Mouse (Mus musculus): ENCODE data around the gene Foxd3. TPM values are rescaled to one million over a fixed set of nuclear protein-coding genes. Genes with fewer than 3 reads are reported as not detected.

Foxd3 gene
- polyA plus RNA-seq, 1 experiment from 2014 or later, result 5.6 TPM

- no peaks in the 10 kb centered on the region for H3K9me3 ChIP-seq (ENCODE audit: control insufficient read depth, low read length)
- no peaks in the 10 kb centered on the region for H3K36me3 ChIP-seq (ENCODE audit: control insufficient read depth, insufficient read depth, low read length)
- ATAC-seq (ENCODE audit: insufficient read depth, low FRiP score, low TSS enrichment) (no peak), DNase-seq (ENCODE audit: low spot score) (no peak)
- no peaks in the 10 kb centered on the region for H3K27me3 ChIP-seq (ENCODE audit: control insufficient read depth, insufficient read depth, low read length)
- WGBS, result 27% methylated on average over 3 of the region's 3 CpGs
- no peak overlapping the region for H3K9ac ChIP-seq (ENCODE audit: low read length)
- H3K4me1 ChIP-seq (ENCODE audit: control insufficient read depth, insufficient read depth, low read length), result no peaks in the 10 kb centered on the region
- H3K27ac ChIP-seq (ENCODE audit: low read depth, low read length), result no peak overlapping the region
- no peak overlapping the region for H3K4me2 ChIP-seq (ENCODE audit: low read depth)
- H3K4me3 ChIP-seq (ENCODE audit: low read depth, low read length), result no peak overlapping the region
These were observed 14.2 kb upstream of the Foxd3 start for GRCm38 (mm10) chr4:99641920-99642319.

- Histone ChIP-seq H3K27me3 (ENCODE audit: control insufficient read depth, insufficient read depth, low read length) (peaks cover 27% of the 10 kb centered on the region), H3K9ac (ENCODE audit: low read length) (no peak overlapping the region), H3K4me3 (ENCODE audit: low read depth, low read length) (no peak overlapping the region), H3K36me3 (ENCODE audit: control insufficient read depth, insufficient read depth, low read length) (no peaks in the 10 kb centered on the region), H3K4me1 (ENCODE audit: control insufficient read depth, insufficient read depth, low read length) (no peaks in the 10 kb centered on the region), H3K9me3 (ENCODE audit: control insufficient read depth, low read length) (no peaks in the 10 kb centered on the region), H3K27ac (ENCODE audit: low read depth, low read length) (no peak overlapping the region), H3K4me2 (ENCODE audit: low read depth) (no peak overlapping the region)
- WGBS, result 80% methylated on average over 4 of the region's 4 CpGs
- no peak for DNase-seq (ENCODE audit: low spot score)
- ATAC-seq (ENCODE audit: insufficient read depth, low FRiP score, low TSS enrichment), result no peak
These were observed 10.5 kb upstream of the Foxd3 start for GRCm38 (mm10) chr4:99645560-99645959.

GRCm38 (mm10) chr4:99650088-99650944, 5.8 kb upstream of the Foxd3 start:
- Histone ChIP-seq H3K27me3 (ENCODE audit: control insufficient read depth, insufficient read depth, low read length) (peaks cover 74% of the 10 kb centered on the region), H3K4me3 (ENCODE audit: low read depth, low read length) (0 out of 2 replicates have a peak overlapping the region, but pooled peaks have one; percentile 13), H3K9me3 (ENCODE audit: control insufficient read depth, low read length) (no peaks in the 10 kb centered on the region), H3K4me1 (ENCODE audit: control insufficient read depth, insufficient read depth, low read length) (peaks cover 5% of the 10 kb centered on the region), H3K9ac (ENCODE audit: low read length) (no peak overlapping the region), H3K4me2 (ENCODE audit: low read depth) (no peak overlapping the region), H3K36me3 (ENCODE audit: control insufficient read depth, insufficient read depth, low read length) (no peaks in the 10 kb centered on the region), H3K27ac (ENCODE audit: low read depth, low read length) (no peak overlapping the region)
- ATAC-seq (ENCODE audit: insufficient read depth, low FRiP score, low TSS enrichment), result no peak
- 2% methylated on average over 44 of the region's 44 CpGs for WGBS
- peak; percentile 38 for DNase-seq (ENCODE audit: low spot score)

GRCm38 (mm10) chr4:99650945-99651690, 5.0 kb upstream of the Foxd3 start:
- no peaks in the 10 kb centered on the region for H3K9me3 ChIP-seq (ENCODE audit: control insufficient read depth, low read length)
- peak; percentile 72 for DNase-seq (ENCODE audit: low spot score)

GRCm38 (mm10) chr4:99651823-99652450, 4.2 kb upstream of the Foxd3 start:
- Histone ChIP-seq H3K27ac (ENCODE audit: low read depth, low read length) (no peak overlapping the region), H3K4me3 (ENCODE audit: low read depth, low read length) (no peak overlapping the region), H3K9me3 (ENCODE audit: control insufficient read depth, low read length) (no peaks in the 10 kb centered on the region), H3K9ac (ENCODE audit: low read length) (no peak overlapping the region; the same call in 1 of the 2 replicates), H3K36me3 (ENCODE audit: control insufficient read depth, insufficient read depth, low read length) (no peaks in the 10 kb centered on the region), H3K4me2 (ENCODE audit: low read depth) (no peak overlapping the region; the same call in 1 of the 2 replicates), H3K4me1 (ENCODE audit: control insufficient read depth, insufficient read depth, low read length) (peaks cover 5% of the 10 kb centered on the region), H3K27me3 (ENCODE audit: control insufficient read depth, insufficient read depth, low read length) (peaks cover 90% of the 10 kb centered on the region)
- DNase-seq (ENCODE audit: low spot score) (no peak), ATAC-seq (ENCODE audit: insufficient read depth, low FRiP score, low TSS enrichment) (no peak)
- WGBS, result 15% methylated on average over 10 of the region's 10 CpGs

More at GRCm38 (mm10) chr4:99650945-99651690, 5.0 kb upstream of the Foxd3 start:
- no peak for ATAC-seq (ENCODE audit: insufficient read depth, low FRiP score, low TSS enrichment)
- Histone ChIP-seq H3K9ac (ENCODE audit: low read length) (no peak overlapping the region), H3K4me3 (ENCODE audit: low read depth, low read length) (0 out of 2 replicates have a peak overlapping the region, but pooled peaks have one; percentile 13), H3K27ac (ENCODE audit: low read depth, low read length) (no peak overlapping the region), H3K4me2 (ENCODE audit: low read depth) (peak overlapping the region; percentile 35), H3K27me3 (ENCODE audit: control insufficient read depth, insufficient read depth, low read length) (peaks cover 82% of the 10 kb centered on the region), H3K36me3 (ENCODE audit: control insufficient read depth, insufficient read depth, low read length) (no peaks in the 10 kb centered on the region), H3K4me1 (ENCODE audit: control insufficient read depth, insufficient read depth, low read length) (peaks cover 5% of the 10 kb centered on the region)
- WGBS, result 1% methylated on average over 58 of the region's 59 CpGs

GRCm38 (mm10) chr4:99652576-99653210, 3.4 kb upstream of the Foxd3 start:
- DNase-seq (ENCODE audit: low spot score) (peak; percentile 21), ATAC-seq (ENCODE audit: insufficient read depth, low FRiP score, low TSS enrichment) (no peak)
- WGBS, result under 1% methylated on average over 19 of the region's 19 CpGs

GRCm38 (mm10) chr4:99653216-99653607, 2.9 kb upstream of the Foxd3 start:
- ATAC-seq (ENCODE audit: insufficient read depth, low FRiP score, low TSS enrichment), result peak; percentile 8; the same call in 1 of the 2 replicates

More at GRCm38 (mm10) chr4:99652576-99653210, 3.4 kb upstream of the Foxd3 start:
- Histone ChIP-seq H3K27ac (ENCODE audit: low read depth, low read length) (no peak overlapping the region), H3K36me3 (ENCODE audit: control insufficient read depth, insufficient read depth, low read length) (no peaks in the 10 kb centered on the region), H3K9ac (ENCODE audit: low read length) (no peak overlapping the region; the same call in 1 of the 2 replicates), H3K4me3 (ENCODE audit: low read depth, low read length) (peak overlapping the region; percentile 2; the same call in 1 of the 2 replicates), H3K9me3 (ENCODE audit: control insufficient read depth, low read length) (no peaks in the 10 kb centered on the region), H3K27me3 (ENCODE audit: control insufficient read depth, insufficient read depth, low read length) (peaks cover 98% of the 10 kb centered on the region), H3K4me1 (ENCODE audit: control insufficient read depth, insufficient read depth, low read length) (peaks cover 5% of the 10 kb centered on the region), H3K4me2 (ENCODE audit: low read depth) (peak overlapping the region; percentile 14)

More at GRCm38 (mm10) chr4:99653216-99653607, 2.9 kb upstream of the Foxd3 start:
- H3K9ac ChIP-seq (ENCODE audit: low read length), result no peak overlapping the region; the same call in 1 of the 2 replicates
- H3K4me2 ChIP-seq (ENCODE audit: low read depth), result peak overlapping the region; percentile 30
- DNase-seq (ENCODE audit: low spot score), result peak; percentile 65
- H3K4me1 ChIP-seq (ENCODE audit: control insufficient read depth, insufficient read depth, low read length), result peaks cover 5% of the 10 kb centered on the region
- H3K27ac ChIP-seq (ENCODE audit: low read depth, low read length), result no peak overlapping the region
- H3K27me3 ChIP-seq (ENCODE audit: control insufficient read depth, insufficient read depth, low read length), result peaks cover 99% of the 10 kb centered on the region
- peak overlapping the region; percentile 2; the same call in 1 of the 2 replicates for H3K4me3 ChIP-seq (ENCODE audit: low read depth, low read length)
- under 1% methylated on average over 25 of the region's 25 CpGs for WGBS
- no peaks in the 10 kb centered on the region for H3K9me3 ChIP-seq (ENCODE audit: control insufficient read depth, low read length)
- H3K36me3 ChIP-seq (ENCODE audit: control insufficient read depth, insufficient read depth, low read length), result no peaks in the 10 kb centered on the region
